Mouse (Mus musculus): Measurements from ENCODE around the gene Lcor.

DNA sequence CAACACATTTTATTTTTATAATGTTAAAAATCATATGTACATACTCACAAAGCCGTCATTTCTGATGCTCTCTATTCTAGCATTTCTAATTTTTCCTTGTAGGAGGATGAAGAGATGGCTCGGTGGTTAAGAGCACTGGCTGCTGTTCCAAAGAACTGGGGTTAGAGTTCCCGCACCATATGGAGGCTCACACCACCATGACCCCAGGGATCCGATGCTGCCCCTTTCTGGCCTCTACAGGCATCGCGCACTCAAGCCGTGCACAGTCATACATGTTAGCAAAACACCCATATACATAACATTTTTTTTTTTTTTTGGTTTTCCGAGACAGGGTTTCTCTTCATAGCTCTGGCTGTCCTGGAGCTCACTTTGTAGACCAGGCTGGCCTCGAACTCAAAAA is 46.0 kb upstream of the Lcor start:
- TF ChIP-seq POLR2A (IDR thresholded peaks at IDR 0.05; ENCODE audit: borderline replicate concordance, insufficient read depth, low read length) (no peak), CTCF (IDR thresholded peaks at IDR 0.05; ENCODE audit: borderline replicate concordance, insufficient read depth, low read depth, low read length) (no peak)
